ENCODE assay signal across 10 mouse cellular contexts in the genomic region with DNA sequence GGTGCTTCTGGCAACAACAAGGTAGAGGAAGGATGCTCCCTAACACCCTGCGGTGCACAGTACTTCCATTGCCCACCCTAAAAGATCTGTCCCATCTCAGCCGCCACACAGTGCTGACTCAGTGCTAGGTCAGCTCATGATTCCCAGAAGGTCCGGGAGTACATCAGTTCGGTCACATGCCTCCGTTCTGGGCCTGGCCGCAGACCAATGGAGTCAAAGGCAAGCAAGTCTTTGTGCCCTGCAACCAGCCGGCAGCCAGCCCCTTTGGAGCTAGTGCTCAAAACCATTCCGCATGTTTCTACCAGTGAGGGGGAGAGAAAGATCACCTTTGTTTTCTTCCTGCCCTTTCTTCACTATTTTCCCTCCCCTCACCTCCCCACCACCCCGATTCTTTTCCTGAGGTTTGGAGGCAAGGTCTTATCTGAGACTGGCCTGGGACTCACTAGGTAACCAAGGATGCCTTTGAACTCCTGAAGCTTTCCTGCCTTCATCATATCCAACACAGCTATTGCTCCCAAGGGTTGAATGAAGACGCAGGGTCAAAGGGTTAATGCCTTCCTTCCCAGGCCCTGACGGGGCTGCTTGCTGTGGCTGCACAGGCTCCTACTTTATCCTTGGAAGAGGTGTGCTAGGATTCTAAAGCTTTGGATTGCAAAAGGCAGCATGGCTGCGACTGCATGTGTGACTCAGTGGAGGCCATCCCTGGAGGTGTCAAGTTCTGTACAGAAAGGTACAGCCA. TPM values are rescaled to one million over a fixed set of nuclear protein-coding genes. Genes with fewer than 3 reads are reported as not detected.
DNase-seq lines count a peak whose midpoint lies in the region; ATAC-seq lines count a peak whose summit lies in the region.
"Had no signal": no experiment of that assay in that cellular context is flagged by ENCODE, and none has a peak within 500 bp of the region (broad histone marks: within the 10 kb centered on the region; RNA-seq: fewer than 3 reads in every experiment).

No protein-coding gene starts in this region.

- H3K27me3 ChIP-seq in hindbrain, embryonic 16.5 days (replicated peaks; ENCODE audit: control insufficient read depth, insufficient read depth, low read length), result no peaks in the 10 kb centered on the region
- no peaks in the 10 kb centered on the region for H3K27me3 ChIP-seq in hindbrain, embryonic 10.5 days (ENCODE audit: insufficient read depth, poor library complexity, severe bottlenecking)
- H3K27me3 ChIP-seq in embryonic facial prominence, embryonic 10.5 days (replicated peaks; ENCODE audit: low read depth, poor library complexity, severe bottlenecking), result no peaks in the 10 kb centered on the region

- DNase-seq in hindbrain, embryonic 10.5 days (ENCODE audit: low spot score), result no peak
- DNase-seq in embryonic facial prominence, embryonic 10.5 days (ENCODE audit: low spot score), result peak; percentile 43
- DNase-seq in mesoderm, embryonic 11.5 days (ENCODE audit: low read depth, low spot score), result peak; percentile 14
- no peak for DNase-seq in urinary bladder, adult 18-20 months (ENCODE audit: low spot score in 2 of 2)
- no peak for DNase-seq in thymus, postnatal 4 days
- DNase-seq: gastrocnemius, postnatal 14 days; lung, adult 2 months had no signal

- H3K9ac ChIP-seq in hindbrain, embryonic 16.5 days (ENCODE audit: low read depth, low read length), result no peak overlapping the region

- H3K4me2 ChIP-seq in hindbrain, embryonic 16.5 days (ENCODE audit: low read length), result no peak overlapping the region

- H3K4me1 ChIP-seq in hindbrain, embryonic 16.5 days (ENCODE audit: control insufficient read depth, insufficient read depth, low read depth, low read length), result no peaks in the 10 kb centered on the region
- peaks cover 16% of the 10 kb centered on the region; the same call in 1 of the 2 replicates for H3K4me1 ChIP-seq in hindbrain, embryonic 10.5 days (replicated peaks)
- H3K4me1 ChIP-seq in brown adipose tissue, adult 24 weeks (ENCODE audit: control insufficient read depth, insufficient read depth, insufficient read length, low read length), result peaks cover 24% of the 10 kb centered on the region
- H3K4me1 ChIP-seq in embryonic facial prominence, embryonic 10.5 days, result peaks cover 52% of the 10 kb centered on the region

- WGBS in hindbrain, embryonic 16.5 days, result 74% methylated on average over 12 of the region's 12 CpGs
- 77% methylated on average over 12 of the region's 12 CpGs for WGBS in hindbrain, embryonic 10.5 days
- WGBS in embryonic facial prominence, embryonic 10.5 days, result 61% methylated on average over 12 of the region's 12 CpGs

- H3K36me3 ChIP-seq in hindbrain, embryonic 16.5 days (ENCODE audit: control insufficient read depth, insufficient read depth, low read length), result peaks cover 2% of the 10 kb centered on the region; the same call in 1 of the 2 replicates
- no peaks in the 10 kb centered on the region for H3K36me3 ChIP-seq in hindbrain, embryonic 10.5 days
- H3K36me3 ChIP-seq in embryonic facial prominence, embryonic 10.5 days (replicated peaks), result no peaks in the 10 kb centered on the region

- no peaks in the 10 kb centered on the region for H3K9me3 ChIP-seq in hindbrain, embryonic 16.5 days (ENCODE audit: control insufficient read depth, low read length)
- H3K9me3 ChIP-seq in hindbrain, embryonic 10.5 days, result no peaks in the 10 kb centered on the region
- no peaks in the 10 kb centered on the region for H3K9me3 ChIP-seq in embryonic facial prominence, embryonic 10.5 days
- H3K9me3 ChIP-seq: G1E had no signal

- H3K27ac ChIP-seq in hindbrain, embryonic 16.5 days (ENCODE audit: low read depth, low read length), result no peak overlapping the region
- no peak overlapping the region for H3K27ac ChIP-seq in hindbrain, embryonic 10.5 days
- peak overlapping the region; percentile 80 for H3K27ac ChIP-seq in brown adipose tissue, adult 24 weeks (replicated peaks; ENCODE audit: low read depth, low read length)
- peak overlapping the region; percentile 65; the same call in 1 of the 2 replicates for H3K27ac ChIP-seq in embryonic facial prominence, embryonic 10.5 days (replicated peaks)

- no peak overlapping the region for H3K4me3 ChIP-seq in hindbrain, embryonic 16.5 days (ENCODE audit: low read length)
- no peak overlapping the region for H3K4me3 ChIP-seq in hindbrain, embryonic 10.5 days
- H3K4me3 ChIP-seq in brown adipose tissue, adult 24 weeks (ENCODE audit: insufficient read depth, low read depth, low read length), result no peak overlapping the region
- H3K4me3 ChIP-seq in embryonic facial prominence, embryonic 10.5 days, result no peak overlapping the region

- 0 out of 2 replicates have a peak, but pooled peaks have one; percentile 16 for ATAC-seq in hindbrain, embryonic 16.5 days

RNA-seq across cellular contexts. Expression of gene Pfkp, which starts 16.6 kb away (rescaled TPM):
- 507 and 556 TPM in 2 replicates for polyA plus RNA-seq in hindbrain, embryonic 16.5 days (2015; fragmentation: Nextera tagmentation; extraction: Ambion mirVana)
- polyA plus RNA-seq in hindbrain, embryonic 10.5 days (2016; fragmentation: Nextera tagmentation; extraction: Ambion mirVana), result 19.0 and 32.8 TPM in 2 replicates
- polyA plus RNA-seq in brown adipose tissue, adult 24 weeks (2012; ENCODE audit: insufficient read depth, insufficient read length, missing spikeins), result 135 and 146 TPM in 2 replicates
- 12.5 and 13.2 TPM in 2 replicates for polyA plus RNA-seq in embryonic facial prominence, embryonic 10.5 days (2016; fragmentation: Nextera tagmentation; extraction: Ambion mirVana)

Comparison
In these comparisons a context has a peak if more than half of its experiments do, and no peak if none do; other contexts are left out.
1. H3K27ac ChIP-seq: peak in brown adipose tissue, adult 24 weeks (single experiment) and embryonic facial prominence, embryonic 10.5 days (single experiment); none in hindbrain, embryonic 16.5 days (single experiment) and hindbrain, embryonic 10.5 days (single experiment).
2. DNase-seq: peak in embryonic facial prominence, embryonic 10.5 days (single experiment) and mesoderm, embryonic 11.5 days (single experiment); none in hindbrain, embryonic 10.5 days (single experiment), urinary bladder, adult 18-20 months (0 of 2) and thymus, postnatal 4 days (single experiment).